Mouse (Mus musculus): ENCODE results near the gene Srgn. TPM values are rescaled to one million over a fixed set of nuclear protein-coding genes. Genes with fewer than 3 reads are reported as not detected.
"Not testable (repeated sequence)": the region's sequence is repeated elsewhere in the genome, so short reads cannot be mapped to it uniquely, and the experiment has no call there.

Srgn gene
- total RNA-seq, 2 experiments from 2014 or later: 2,281 to 2,531 TPM

DNA sequence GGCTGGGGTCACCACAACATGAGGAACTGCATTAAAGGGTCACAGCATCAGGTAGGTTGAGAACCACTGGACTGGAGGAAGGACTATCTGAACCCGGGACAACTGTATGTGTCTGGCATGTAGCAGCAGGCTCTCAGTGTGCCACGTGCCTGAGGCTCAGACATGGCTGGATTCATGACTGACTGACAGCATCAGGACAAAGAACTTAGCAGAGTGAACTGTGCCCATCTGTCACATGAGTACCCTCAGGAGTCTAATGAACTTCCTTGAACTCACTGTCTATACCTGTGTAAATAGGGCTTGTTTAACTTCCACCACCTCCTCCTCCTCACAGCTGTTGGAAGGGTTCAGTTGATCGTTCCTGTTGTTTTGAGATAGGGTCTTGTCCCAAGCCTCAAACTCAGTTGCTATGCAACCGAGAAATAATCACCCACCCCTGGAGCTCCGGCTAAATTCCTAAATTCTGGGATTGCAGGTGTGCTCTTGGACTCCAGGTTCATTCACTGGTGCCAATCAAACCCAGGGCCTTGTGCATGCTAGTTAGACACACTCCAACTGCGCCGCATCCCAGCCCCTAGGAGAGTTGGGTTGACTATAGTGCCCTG lies 4.8 kb downstream of the Srgn start:
- ATAC-seq (replicated peaks; ENCODE audit: poor library complexity, severe bottlenecking): no peak

DNA sequence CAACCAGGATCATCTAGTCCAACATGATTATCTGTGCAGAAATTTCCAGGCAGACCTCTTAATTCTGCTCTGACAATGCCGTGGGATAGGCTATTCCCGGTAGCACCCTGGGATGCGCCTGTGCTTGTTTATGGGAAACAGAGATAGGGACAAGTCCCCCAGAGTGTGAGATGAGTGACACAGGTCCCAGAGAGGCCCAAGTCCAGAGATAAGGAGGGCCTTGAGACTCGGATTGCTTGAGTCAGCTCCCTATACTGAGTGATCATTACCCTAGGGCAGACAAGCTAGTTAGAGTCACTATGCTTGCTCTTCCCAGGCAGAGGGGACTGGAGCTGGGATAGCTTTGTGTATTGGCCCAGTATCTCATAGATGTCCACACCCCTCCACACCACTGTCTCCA lies 5.5 kb downstream of the Srgn start:
- no peak for ATAC-seq (replicated peaks; ENCODE audit: poor library complexity, severe bottlenecking)

DNA sequence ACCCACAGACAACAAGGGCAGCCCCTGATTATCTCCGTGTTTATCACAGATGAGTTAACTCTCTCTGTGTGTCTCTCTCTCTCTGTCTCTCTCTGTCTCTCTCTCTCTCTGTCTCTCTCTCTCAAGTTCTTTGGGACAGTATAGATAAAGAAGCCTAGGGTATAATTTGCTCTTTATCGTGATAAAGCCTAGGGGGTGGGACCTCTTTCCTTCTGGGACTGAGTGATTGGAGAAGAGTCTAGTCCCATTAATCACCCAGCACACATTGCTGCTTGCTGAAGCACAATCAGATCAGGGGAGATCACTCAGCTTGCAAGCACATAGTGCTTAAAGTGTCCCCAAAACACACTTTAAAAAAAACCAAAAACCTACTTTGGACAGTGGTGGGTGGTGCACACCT lies 6.3 kb downstream of the Srgn start:
- ATAC-seq (replicated peaks; ENCODE audit: poor library complexity, severe bottlenecking): no peak

DNA sequence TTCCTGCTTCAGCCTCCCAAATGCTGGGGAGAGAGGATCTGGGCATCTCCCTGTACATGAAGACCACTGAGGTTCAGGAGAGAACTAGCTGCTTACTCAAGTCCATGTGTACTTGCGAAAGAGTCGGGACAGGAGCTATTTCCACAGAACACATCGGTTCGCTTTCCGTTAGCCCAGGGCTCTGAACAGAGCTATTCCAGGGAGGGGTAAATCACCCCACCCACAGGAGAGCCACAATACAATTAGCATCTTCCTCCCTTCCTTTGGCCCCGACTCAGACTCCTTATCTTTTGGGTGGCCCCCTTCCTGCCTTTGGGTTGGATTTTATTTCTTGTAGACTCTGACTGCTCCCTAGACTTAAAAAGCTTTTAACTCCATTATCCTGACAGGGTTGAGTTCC lies 9.7 kb downstream of the Srgn start:
- peak; percentile 88 for ATAC-seq (replicated peaks; ENCODE audit: poor library complexity, severe bottlenecking)

GRCm38 (mm10) chr10:62512855-62513254 lies 14.4 kb downstream of the Srgn start:
- ATAC-seq (replicated peaks; ENCODE audit: poor library complexity, severe bottlenecking): no peak

DNA sequence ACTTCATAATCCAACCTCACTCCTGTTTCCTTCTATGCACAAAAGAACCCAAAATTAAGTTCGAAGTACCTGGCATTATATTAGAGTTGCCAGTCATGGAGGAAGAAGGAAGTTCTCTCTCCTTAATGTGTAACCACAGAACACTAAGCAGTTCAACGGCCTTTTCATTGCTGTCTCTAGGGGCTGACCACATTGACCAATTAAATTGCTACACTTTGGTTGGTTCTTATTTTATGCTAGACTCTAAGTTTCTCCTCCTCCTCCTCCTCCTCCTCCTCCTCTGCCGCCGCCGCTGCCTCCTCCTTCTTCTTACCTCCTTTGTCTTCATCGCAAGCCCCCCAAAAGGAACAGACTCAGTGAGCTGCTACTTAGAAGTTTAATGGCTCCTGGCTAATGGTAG lies 15.7 kb downstream of the Srgn start:
- ATAC-seq (replicated peaks; ENCODE audit: poor library complexity, severe bottlenecking): peak; percentile 47

- peak; percentile 17 for ATAC-seq (replicated peaks; ENCODE audit: poor library complexity, severe bottlenecking)
These were observed 18.1 kb downstream of the Srgn start for GRCm38 (mm10) chr10:62509032-62509656.

GRCm38 (mm10) chr10:62508459-62508858 lies 18.8 kb downstream of the Srgn start:
- no peak for ATAC-seq (replicated peaks; ENCODE audit: poor library complexity, severe bottlenecking)

DNA sequence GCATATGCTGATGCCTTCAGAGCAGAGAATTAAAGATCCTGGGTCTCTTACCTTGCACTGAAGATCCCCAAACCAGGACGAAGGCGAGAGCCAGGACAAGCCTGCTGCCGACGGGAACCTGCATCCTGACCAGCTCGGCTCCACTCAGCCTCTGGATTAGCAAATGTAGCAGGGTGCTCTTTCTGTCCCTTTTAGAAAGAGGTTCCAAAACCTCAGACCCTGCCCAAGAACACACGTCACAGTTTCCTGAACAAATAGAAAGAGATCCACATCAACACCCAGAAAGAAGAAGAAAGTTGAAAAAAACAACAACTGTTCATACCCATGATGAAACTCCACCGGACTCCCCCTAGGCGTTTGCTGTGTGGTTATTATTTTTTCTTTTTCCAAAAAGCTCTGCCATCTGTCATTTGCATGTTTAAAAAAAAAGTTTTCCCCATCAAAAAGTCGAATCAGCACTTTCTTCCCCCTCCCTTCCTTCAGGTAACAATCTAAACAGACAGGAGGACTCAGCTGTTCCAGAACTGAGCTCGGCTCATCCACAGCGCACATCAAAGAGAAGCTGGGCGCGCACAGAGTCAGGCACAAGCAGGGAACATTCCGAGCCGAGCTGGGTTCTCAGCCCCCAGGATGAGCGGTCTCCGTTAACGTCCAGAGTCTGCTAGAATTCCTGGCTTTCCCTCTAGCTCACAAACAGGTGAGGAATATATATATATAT lies 19.5 kb downstream of the Srgn start:
- peak; percentile 54 for ATAC-seq (replicated peaks; ENCODE audit: poor library complexity, severe bottlenecking)

DNA sequence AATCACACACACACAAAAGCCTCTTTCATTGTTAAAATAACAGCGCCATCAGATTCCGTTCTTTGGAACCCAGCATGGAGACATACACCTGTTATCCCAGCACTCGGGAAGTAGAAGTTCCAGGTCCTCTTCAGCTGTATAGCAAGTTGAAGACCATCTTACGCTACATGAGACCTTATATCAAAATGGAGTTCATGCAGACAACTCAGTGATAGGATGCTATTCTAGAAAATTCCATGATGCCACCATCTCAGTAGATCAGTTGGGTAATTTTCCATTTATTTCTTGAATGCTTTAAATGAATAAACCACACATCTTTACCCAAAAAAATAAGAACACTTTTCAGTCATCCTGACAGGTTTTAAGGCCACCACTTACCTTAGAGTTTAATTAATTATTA lies 20.2 kb downstream of the Srgn start:
- ATAC-seq (replicated peaks; ENCODE audit: poor library complexity, severe bottlenecking): no peak

- ATAC-seq (replicated peaks; ENCODE audit: poor library complexity, severe bottlenecking): peak; percentile 21
These were observed 21.2 kb downstream of the Srgn start for GRCm38 (mm10) chr10:62506019-62506556.

GRCm38 (mm10) chr10:62505224-62505983 lies 21.8 kb downstream of the Srgn start:
- no peak; the same call in 1 of the 2 replicates for ATAC-seq (replicated peaks; ENCODE audit: poor library complexity, severe bottlenecking)

GRCm38 (mm10) chr10:62503836-62504628 lies 23.2 kb downstream of the Srgn start:
- ATAC-seq (replicated peaks; ENCODE audit: poor library complexity, severe bottlenecking): peak; percentile 34

GRCm38 (mm10) chr10:62503353-62503752 lies 23.9 kb downstream of the Srgn start:
- ATAC-seq (replicated peaks; ENCODE audit: poor library complexity, severe bottlenecking): no peak

- no peak for ATAC-seq (replicated peaks; ENCODE audit: poor library complexity, severe bottlenecking)
These were observed 25.3 kb downstream of the Srgn start for GRCm38 (mm10) chr10:62501951-62502350.

DNA sequence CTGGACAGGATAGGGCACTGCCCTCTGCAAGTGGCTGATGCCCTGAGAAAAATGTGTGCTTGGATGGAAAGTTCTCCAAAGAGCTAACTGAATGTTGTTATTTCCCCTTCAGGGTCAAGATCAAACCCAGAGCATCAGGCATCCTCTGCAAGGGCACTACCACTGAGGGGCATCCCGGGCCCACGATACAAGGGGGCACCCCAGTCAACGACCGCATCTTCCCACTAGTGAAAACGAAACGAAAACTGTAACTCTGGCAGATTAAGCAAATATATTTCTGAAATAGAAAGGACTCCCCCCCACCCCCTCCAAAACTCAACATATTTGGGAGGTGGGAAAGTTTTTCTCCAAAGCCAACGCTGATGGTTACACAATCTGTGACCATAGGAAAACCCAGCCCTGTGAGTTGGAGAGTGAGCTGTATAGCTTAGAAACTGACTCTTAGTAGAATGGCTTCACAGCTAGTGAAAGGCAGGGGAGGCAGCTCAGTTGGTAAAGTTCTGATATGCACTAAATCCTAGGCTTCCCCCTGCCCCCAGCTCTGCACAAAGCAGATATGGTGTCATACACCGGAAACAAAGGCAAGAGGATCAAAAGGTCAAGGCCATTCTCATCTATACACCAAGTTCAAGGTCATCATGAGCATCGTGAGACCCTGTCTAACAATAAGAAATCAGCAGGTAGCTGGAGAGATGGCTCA lies 26.2 kb downstream of the Srgn start:
- peak; percentile 18 for ATAC-seq (replicated peaks; ENCODE audit: poor library complexity, severe bottlenecking)

GRCm38 (mm10) chr10:62500088-62500915 lies 26.9 kb downstream of the Srgn start:
- ATAC-seq (replicated peaks; ENCODE audit: poor library complexity, severe bottlenecking): peak; percentile 47

- not testable (repeated sequence) for ATAC-seq (replicated peaks; ENCODE audit: poor library complexity, severe bottlenecking)
These were observed 35.6 kb downstream of the Srgn start for GRCm38 (mm10) chr10:62491681-62492080.
